Mouse (Mus musculus) hindbrain, embryonic 14.5 days (tissue): ENCODE data around the gene Carmil1. TPM values are rescaled to one million over a fixed set of nuclear protein-coding genes. Genes with fewer than 3 reads are reported as not detected.

Experiments used
- ATAC-seq: fragments of 200-750 bp; cut with Nextera tagmentation; 2 replicates; pipeline ENCODE4 v1.8.0; 2017; ENCODE audit warnings: moderate number of reproducible peaks, mild to moderate bottlenecking, moderate TSS enrichment, moderate library complexity; ENCODE audit not compliant: low FRiP score
- DNase-seq: peaks from one replicate; pipeline ENCODE4 v3.0.0-alpha.2; 2015; ENCODE audit warnings: low spot score
- H3K27ac ChIP-seq: fragments of 300-500 bp; sonication (generic); 2 replicates; pipeline ENCODE4 v1.5.1; 2014; ENCODE audit warnings: mild to moderate bottlenecking, moderate library complexity
- H3K27me3 ChIP-seq: fragments of 300-500 bp; sonication (generic); 2 replicates; pipeline ENCODE4 v1.6.1; 2014; ENCODE audit warnings: mild to moderate bottlenecking, low read length, mixed read lengths; ENCODE audit not compliant: control insufficient read depth, insufficient read depth
- H3K36me3 ChIP-seq: fragments of 300-500 bp; sonication (generic); replicated peaks from 2 replicates; pipeline ENCODE4 v1.6.1; 2014; ENCODE audit not compliant: control insufficient read depth, insufficient read depth
- H3K4me1 ChIP-seq: fragments of 300-500 bp; sonication (generic); replicated peaks from 2 replicates; pipeline ENCODE4 v1.6.1; 2014; ENCODE audit warnings: antibody characterized with exemption, low read length, mixed read lengths; ENCODE audit not compliant: control insufficient read depth, insufficient read depth
- H3K4me2 ChIP-seq: fragments of 300-500 bp; sonication (generic); replicated peaks from 2 replicates; pipeline ENCODE4 v1.6.1; 2014; ENCODE audit warnings: mild to moderate bottlenecking, moderate library complexity
- H3K4me3 ChIP-seq: fragments of 300-500 bp; sonication (generic); replicated peaks from 2 replicates; pipeline ENCODE4 v1.5.1; 2014; ENCODE audit warnings: mild to moderate bottlenecking, low read length
- H3K9ac ChIP-seq: fragments of 300-500 bp; sonication (generic); 2 replicates; pipeline ENCODE4 v1.6.1; 2014
- H3K9me3 ChIP-seq: fragments of 300-500 bp; sonication (generic); 2 replicates; pipeline ENCODE4 v1.6.1; 2016; ENCODE audit warnings: low read length; ENCODE audit not compliant: control insufficient read depth
- WGBS: fragments of 180-500 bp; shearing (Covaris S2); extraction: QIAGEN DNeasy Blood & Tissue Kit; methylation state at CpG from one replicate; pipeline ENCODE4 v1.1.7; 2014; 5-methylcytosine and 5-hydroxymethylcytosine counted together
- polyA plus RNA-seq: library from polyadenylated mRNA; unstranded; fragments of >200 nt; fragmentation: Nextera tagmentation; extraction: Ambion mirVana; gene quantifications from 2 replicates; pipeline ENCODE4 v1.2.1, GENCODE M21; 2014

Gene Carmil1
- polyA plus RNA-seq, 1 experiment from 2014 or later = 38.7 TPM

- Histone ChIP-seq H3K27me3 (no peaks in the 10 kb centered on the region), H3K9me3 (no peaks in the 10 kb centered on the region), H3K27ac (no peak overlapping the region), H3K9ac (no peak overlapping the region), H3K4me2 (no peak overlapping the region), H3K4me1 (no peaks in the 10 kb centered on the region), H3K36me3 (no peaks in the 10 kb centered on the region), H3K4me3 (no peak overlapping the region)
- 50% methylated on average over 4 of the region's 4 CpGs for WGBS
- ATAC-seq (no peak), DNase-seq (no peak)
Observed at GRCm38 (mm10) chr13:24306248-24306647, 25.7 kb upstream of the Carmil1 start.

DNA sequence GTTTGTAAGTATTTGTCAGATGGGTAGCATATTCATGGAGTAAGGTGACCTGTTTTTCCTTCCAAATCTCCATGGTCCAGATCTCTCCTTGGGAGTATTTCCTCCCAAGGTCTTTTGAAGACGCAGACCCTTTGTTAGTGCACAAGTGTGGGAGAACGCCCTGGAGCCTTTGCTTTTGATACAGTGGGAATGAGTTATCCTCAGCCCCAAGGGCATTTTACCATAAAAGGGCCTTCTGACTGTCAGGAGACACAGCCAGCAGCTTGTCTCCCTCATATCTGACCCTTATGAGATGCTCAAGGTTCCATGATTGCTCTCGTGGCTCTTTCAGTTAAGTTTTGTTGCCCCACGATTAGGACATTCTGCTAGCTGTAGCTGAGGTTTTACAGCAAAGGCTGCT, 24.9 kb upstream of the Carmil1 start:
- no peak for DNase-seq
- no peaks in the 10 kb centered on the region for H3K27me3 ChIP-seq
- 82% methylated on average over 4 of the region's 4 CpGs for WGBS

DNA sequence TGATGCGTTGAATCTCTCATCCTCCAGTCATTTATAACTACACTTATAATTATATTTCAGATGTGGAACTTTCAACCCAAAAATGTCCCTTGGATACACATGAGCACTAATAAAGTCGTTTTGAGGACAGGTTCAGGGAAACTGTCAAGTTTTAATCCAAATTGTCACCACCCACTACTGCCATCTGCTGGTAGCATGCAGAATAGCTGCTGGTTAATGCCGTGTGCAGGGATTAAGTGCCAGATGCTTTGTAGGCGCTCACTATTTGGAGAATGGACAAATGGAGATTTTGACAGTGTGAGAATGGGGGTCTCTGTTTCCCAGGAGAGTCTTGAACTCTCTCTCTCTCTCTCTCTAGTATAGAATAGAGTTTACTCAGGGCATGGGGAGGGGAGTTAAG, 16.7 kb upstream of the Carmil1 start:
- Histone ChIP-seq H3K9ac (no peak overlapping the region), H3K4me1 (no peaks in the 10 kb centered on the region), H3K4me3 (no peak overlapping the region), H3K27me3 (no peaks in the 10 kb centered on the region), H3K36me3 (no peaks in the 10 kb centered on the region), H3K27ac (no peak overlapping the region), H3K4me2 (no peak overlapping the region), H3K9me3 (no peaks in the 10 kb centered on the region)
- DNase-seq = peak; percentile 91
- WGBS = 15% methylated on average over 4 of the region's 4 CpGs
- no peak for ATAC-seq

More for the DNA sequence above, 24.9 kb upstream of the Carmil1 start:
- Histone ChIP-seq H3K9ac (no peak overlapping the region), H3K4me1 (no peaks in the 10 kb centered on the region), H3K4me2 (no peak overlapping the region), H3K27ac (no peak overlapping the region), H3K9me3 (no peaks in the 10 kb centered on the region), H3K36me3 (no peaks in the 10 kb centered on the region), H3K4me3 (no peak overlapping the region)
- ATAC-seq = no peak

GRCm38 (mm10) chr13:24287381-24287780, 6.8 kb upstream of the Carmil1 start:
- no peaks in the 10 kb centered on the region for H3K9me3 ChIP-seq
- H3K36me3 ChIP-seq = no peaks in the 10 kb centered on the region
- no peaks in the 10 kb centered on the region for H3K27me3 ChIP-seq
- H3K9ac ChIP-seq = no peak overlapping the region
- no peak overlapping the region for H3K27ac ChIP-seq
- no peaks in the 10 kb centered on the region for H3K4me1 ChIP-seq
- ATAC-seq = no peak
- H3K4me2 ChIP-seq = no peak overlapping the region
- DNase-seq = no peak
- 74% methylated on average over 2 of the region's 2 CpGs for WGBS
- no peak overlapping the region for H3K4me3 ChIP-seq

DNA sequence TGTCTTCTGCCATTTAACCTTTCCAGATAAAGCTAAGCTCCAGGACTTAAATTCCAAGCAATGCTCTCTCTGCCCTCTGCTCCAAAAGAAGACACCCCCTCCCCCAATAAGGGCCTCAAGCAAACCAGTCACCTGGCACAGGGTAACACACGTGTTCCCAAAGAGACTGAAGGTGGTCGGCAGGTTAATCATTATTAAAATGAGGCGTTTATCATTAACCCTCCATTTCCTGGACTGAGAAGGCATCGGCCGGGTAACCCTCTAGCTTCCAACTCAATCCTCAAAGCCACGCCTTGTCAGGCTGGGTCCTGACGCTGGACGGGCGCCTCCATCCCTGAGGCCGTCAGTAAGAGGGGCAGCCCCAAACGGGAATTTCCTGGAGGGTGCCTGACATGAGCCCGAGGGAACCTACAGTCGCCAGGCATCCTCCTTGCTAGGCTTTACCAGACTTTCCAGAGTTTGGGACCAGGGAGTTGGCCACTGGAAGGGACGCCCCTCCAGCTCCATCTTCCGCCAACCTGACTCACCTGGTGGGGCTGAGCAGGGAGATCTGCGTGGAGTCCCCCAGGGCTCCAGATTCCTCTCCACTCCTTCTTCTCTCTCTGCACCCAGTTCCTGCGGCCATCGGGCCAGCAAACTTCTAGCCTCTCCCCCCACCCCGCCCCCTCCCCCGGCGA, 695 bp downstream of the Carmil1 start:
- H3K9me3 ChIP-seq = no peaks in the 10 kb centered on the region
- ATAC-seq = no peak
- no peaks in the 10 kb centered on the region for H3K27me3 ChIP-seq
- peaks cover 6% of the 10 kb centered on the region for H3K36me3 ChIP-seq
- peaks cover 22% of the 10 kb centered on the region for H3K4me1 ChIP-seq
- H3K27ac ChIP-seq = no peak overlapping the region
- H3K4me2 ChIP-seq = peak overlapping the region; percentile 75
- peak overlapping the region; percentile 77 for H3K4me3 ChIP-seq
- peak overlapping the region; percentile 87 for H3K9ac ChIP-seq
- WGBS = 2% methylated on average over 21 of the region's 21 CpGs
- no peak for DNase-seq

DNA sequence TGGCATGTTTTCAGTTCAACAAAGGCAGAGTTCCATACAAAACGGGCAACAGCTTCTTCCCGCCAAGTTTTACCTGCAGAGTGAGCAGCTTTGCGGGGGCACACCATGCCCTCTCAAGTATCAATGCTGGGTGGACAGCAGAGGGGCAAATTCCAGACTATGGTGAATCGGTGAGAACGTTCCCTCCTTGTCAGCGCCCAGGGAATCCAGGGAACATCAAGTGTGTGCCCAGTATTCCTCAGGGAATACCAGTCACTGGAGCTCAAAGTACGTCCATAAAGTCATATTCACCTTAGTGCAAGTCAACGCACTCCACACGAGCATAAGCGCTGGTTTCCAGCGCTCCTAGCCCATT, 1.2 kb downstream of the Carmil1 start:
- WGBS = 54% methylated on average over 11 of the region's 11 CpGs
- no peak for ATAC-seq
- no peaks in the 10 kb centered on the region for H3K27me3 ChIP-seq
- H3K27ac ChIP-seq = no peak overlapping the region
- H3K36me3 ChIP-seq = peaks cover 6% of the 10 kb centered on the region
- peak overlapping the region; percentile 87; the same call in 1 of the 2 replicates for H3K9ac ChIP-seq
- H3K4me1 ChIP-seq = peaks cover 22% of the 10 kb centered on the region
- H3K4me2 ChIP-seq = peak overlapping the region; percentile 75
- peak overlapping the region; percentile 77 for H3K4me3 ChIP-seq
- no peak for DNase-seq
- no peaks in the 10 kb centered on the region for H3K9me3 ChIP-seq

DNA sequence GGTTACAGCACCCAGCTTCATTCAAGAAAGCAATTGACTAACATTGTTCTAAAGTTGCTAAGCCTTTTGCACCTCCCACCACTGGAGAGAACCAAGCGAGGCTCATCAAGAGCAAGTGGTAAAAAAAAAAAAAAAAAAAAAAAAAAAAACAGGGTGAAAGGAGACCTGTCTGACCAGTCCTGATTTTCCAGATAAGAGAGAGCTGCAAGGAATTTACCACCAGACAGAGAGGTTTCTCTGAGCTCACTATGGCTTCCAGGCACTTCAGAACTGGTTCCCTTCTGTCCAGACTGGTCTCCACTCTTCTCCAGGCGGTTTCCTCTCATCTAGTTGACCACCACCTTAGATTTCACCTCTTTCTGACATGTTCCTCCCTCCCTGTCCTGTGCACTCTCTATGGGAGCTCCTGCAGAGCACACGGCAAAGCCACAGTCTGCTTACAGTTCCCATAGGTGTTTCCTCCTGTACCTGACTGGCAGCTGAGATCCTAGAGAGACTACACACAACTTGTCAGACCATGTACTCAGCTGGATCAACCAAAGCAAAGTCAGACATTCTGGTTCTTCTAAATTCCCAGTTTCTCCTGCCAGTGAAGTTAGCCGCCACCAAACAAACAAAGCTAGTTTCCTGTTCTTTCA, 7.7 kb downstream of the Carmil1 start:
- Histone ChIP-seq H3K36me3 (peaks cover 6% of the 10 kb centered on the region), H3K9ac (no peak overlapping the region), H3K27me3 (no peaks in the 10 kb centered on the region), H3K27ac (no peak overlapping the region), H3K9me3 (no peaks in the 10 kb centered on the region), H3K4me3 (no peak overlapping the region), H3K4me1 (no peaks in the 10 kb centered on the region), H3K4me2 (no peak overlapping the region)
- WGBS = 83% methylated on average over 4 of the region's 4 CpGs
- DNase-seq (no peak), ATAC-seq (no peak)

DNA sequence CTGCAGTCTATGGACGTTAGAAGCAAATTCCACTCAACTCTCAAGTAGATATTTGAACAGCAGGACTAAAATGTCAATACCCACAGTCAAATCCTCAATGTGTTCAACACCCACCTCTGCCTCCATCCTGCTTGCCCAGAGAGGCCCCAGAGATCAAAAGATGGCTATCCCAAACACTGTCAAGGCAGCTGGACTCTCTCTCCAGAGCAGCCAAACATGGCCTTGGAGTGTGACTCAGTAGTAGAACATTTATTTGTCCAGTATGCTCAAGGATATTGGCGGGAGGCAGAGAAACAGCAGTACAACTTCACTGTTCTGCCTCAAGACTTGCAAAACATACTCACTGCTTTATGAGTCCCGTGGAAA, 11.5 kb downstream of the Carmil1 start:
- Histone ChIP-seq H3K27me3 (no peaks in the 10 kb centered on the region), H3K36me3 (0 out of 2 replicates have a peak, but pooled peaks cover 3% of the 10 kb centered on the region), H3K9ac (no peak overlapping the region), H3K4me1 (no peaks in the 10 kb centered on the region), H3K4me2 (no peak overlapping the region), H3K4me3 (no peak overlapping the region), H3K27ac (no peak overlapping the region), H3K9me3 (no peaks in the 10 kb centered on the region)
- 79% methylated on average over 3 of the region's 3 CpGs for WGBS
- DNase-seq (no peak), ATAC-seq (no peak)

GRCm38 (mm10) chr13:24268355-24269099, 12.1 kb downstream of the Carmil1 start:
- WGBS = 70% methylated on average over 14 of the region's 14 CpGs
- H3K4me1 ChIP-seq = no peaks in the 10 kb centered on the region
- H3K4me3 ChIP-seq = no peak overlapping the region
- no peak overlapping the region for H3K9ac ChIP-seq
- DNase-seq (no peak), ATAC-seq (0 out of 2 replicates have a peak, but pooled peaks have one; percentile 40)
- H3K4me2 ChIP-seq = no peak overlapping the region
- peak overlapping the region; percentile 38; the same call in 1 of the 2 replicates for H3K27ac ChIP-seq
- H3K27me3 ChIP-seq = no peaks in the 10 kb centered on the region
- H3K36me3 ChIP-seq = 0 out of 2 replicates have a peak, but pooled peaks cover 4% of the 10 kb centered on the region
- no peaks in the 10 kb centered on the region for H3K9me3 ChIP-seq
